Mouse (Mus musculus): ENCODE measurements around the gene Agpat1. TPM values are rescaled to one million over a fixed set of nuclear protein-coding genes. Genes with fewer than 3 reads are reported as not detected.
A peak's percentile ranks its signal among the peaks of the same experiment; 100 is the strongest.

Agpat1 gene
- polyA plus RNA-seq, 1 experiment from 2014 or later, result 56.0 TPM

GRCm38 (mm10) chr17:34564003-34564421 lies 40.0 kb upstream of the Agpat1 start, which contains the start of gene Notch4:
TSS of gene Notch4 (plus strand) at chr17:34564268.
- H3K4me3 ChIP-seq (ENCODE audit: low read length), result peak within 1 kb of the TSS; percentile 38
- peak within 1 kb of the TSS; percentile 85 for H3K27ac ChIP-seq (ENCODE audit: low read length)
- no peaks in the 10 kb centered on the region for H3K27me3 ChIP-seq (ENCODE audit: control insufficient read depth, insufficient read depth, low read depth, low read length)
- H3K4me1 ChIP-seq (replicated peaks; ENCODE audit: control insufficient read depth, insufficient read depth, low read length), result peaks cover 10% of the 10 kb centered on the region
- H3K36me3 ChIP-seq (ENCODE audit: control insufficient read depth, insufficient read depth, low read length), result no peaks in the 10 kb centered on the region
- peak within 1 kb of the TSS; percentile 61 for H3K9ac ChIP-seq (ENCODE audit: low read length)
- peak within 1 kb of the TSS; percentile 42 for H3K4me2 ChIP-seq (ENCODE audit: low read depth, low read length)
- ATAC-seq (ENCODE audit: low read depth), result peak; percentile 83
- WGBS, result 7% methylated on average over 6 of the region's 6 CpGs
- no peaks in the 10 kb centered on the region for H3K9me3 ChIP-seq (ENCODE audit: control insufficient read depth, low read length)

- peak overlapping the region; percentile 42 for H3K4me2 ChIP-seq (ENCODE audit: low read depth, low read length)
- no peaks in the 10 kb centered on the region for H3K9me3 ChIP-seq (ENCODE audit: control insufficient read depth, low read length)
- peak overlapping the region; percentile 61 for H3K9ac ChIP-seq (ENCODE audit: low read length)
- H3K27ac ChIP-seq (ENCODE audit: low read length), result peak overlapping the region; percentile 85
- H3K4me3 ChIP-seq (ENCODE audit: low read length), result peak overlapping the region; percentile 38
- no peaks in the 10 kb centered on the region for H3K36me3 ChIP-seq (ENCODE audit: control insufficient read depth, insufficient read depth, low read length)
- 31% methylated on average over 3 of the region's 3 CpGs for WGBS
- ATAC-seq (ENCODE audit: low read depth), result peak; percentile 76
- H3K27me3 ChIP-seq (ENCODE audit: control insufficient read depth, insufficient read depth, low read depth, low read length), result no peaks in the 10 kb centered on the region
- H3K4me1 ChIP-seq (replicated peaks; ENCODE audit: control insufficient read depth, insufficient read depth, low read length), result peaks cover 10% of the 10 kb centered on the region
Observed at GRCm38 (mm10) chr17:34564796-34565195, 39.3 kb upstream of the Agpat1 start.

GRCm38 (mm10) chr17:34567311-34567710 lies 36.8 kb upstream of the Agpat1 start:
- ATAC-seq (ENCODE audit: low read depth), result no peak
- H3K4me3 ChIP-seq (ENCODE audit: low read length), result no peak overlapping the region
- H3K27me3 ChIP-seq (ENCODE audit: control insufficient read depth, insufficient read depth, low read depth, low read length), result no peaks in the 10 kb centered on the region
- H3K4me2 ChIP-seq (ENCODE audit: low read depth, low read length), result no peak overlapping the region
- H3K9me3 ChIP-seq (ENCODE audit: control insufficient read depth, low read length), result no peaks in the 10 kb centered on the region
- no peak overlapping the region for H3K27ac ChIP-seq (ENCODE audit: low read length)
- no peak overlapping the region for H3K9ac ChIP-seq (ENCODE audit: low read length)
- WGBS, result 44% methylated on average over 9 of the region's 9 CpGs
- no peaks in the 10 kb centered on the region for H3K36me3 ChIP-seq (ENCODE audit: control insufficient read depth, insufficient read depth, low read length)
- H3K4me1 ChIP-seq (replicated peaks; ENCODE audit: control insufficient read depth, insufficient read depth, low read length), result peaks cover 10% of the 10 kb centered on the region

- Histone ChIP-seq H3K4me1 (replicated peaks; ENCODE audit: control insufficient read depth, insufficient read depth, low read length) (peaks cover 10% of the 10 kb centered on the region), H3K4me3 (ENCODE audit: low read length) (no peak overlapping the region), H3K4me2 (ENCODE audit: low read depth, low read length) (no peak overlapping the region), H3K9me3 (ENCODE audit: control insufficient read depth, low read length) (no peaks in the 10 kb centered on the region), H3K9ac (ENCODE audit: low read length) (no peak overlapping the region), H3K27me3 (ENCODE audit: control insufficient read depth, insufficient read depth, low read depth, low read length) (no peaks in the 10 kb centered on the region), H3K27ac (ENCODE audit: low read length) (no peak overlapping the region), H3K36me3 (ENCODE audit: control insufficient read depth, insufficient read depth, low read length) (no peaks in the 10 kb centered on the region)
- no peak for ATAC-seq (ENCODE audit: low read depth)
- WGBS, result 64% methylated on average over 13 of the region's 13 CpGs
Observed at GRCm38 (mm10) chr17:34568421-34568820, 35.6 kb upstream of the Agpat1 start.

GRCm38 (mm10) chr17:34569919-34570318 lies 34.1 kb upstream of the Agpat1 start:
- no peak overlapping the region for H3K27ac ChIP-seq (ENCODE audit: low read length)
- H3K9ac ChIP-seq (ENCODE audit: low read length), result no peak overlapping the region
- no peak for ATAC-seq (ENCODE audit: low read depth)
- no peak overlapping the region for H3K4me3 ChIP-seq (ENCODE audit: low read length)
- H3K27me3 ChIP-seq (ENCODE audit: control insufficient read depth, insufficient read depth, low read depth, low read length), result no peaks in the 10 kb centered on the region
- WGBS, result 63% methylated on average over 4 of the region's 4 CpGs
- no peak overlapping the region for H3K4me2 ChIP-seq (ENCODE audit: low read depth, low read length)
- no peaks in the 10 kb centered on the region for H3K9me3 ChIP-seq (ENCODE audit: control insufficient read depth, low read length)
- H3K36me3 ChIP-seq (ENCODE audit: control insufficient read depth, insufficient read depth, low read length), result no peaks in the 10 kb centered on the region
- peaks cover 3% of the 10 kb centered on the region; the same call in 1 of the 2 replicates for H3K4me1 ChIP-seq (replicated peaks; ENCODE audit: control insufficient read depth, insufficient read depth, low read length)

- WGBS, result 11% methylated on average over 5 of the region's 5 CpGs
- Histone ChIP-seq H3K36me3 (ENCODE audit: control insufficient read depth, insufficient read depth, low read length) (no peaks in the 10 kb centered on the region), H3K27ac (ENCODE audit: low read length) (no peak overlapping the region)
Observed at GRCm38 (mm10) chr17:34571875-34572274, 32.2 kb upstream of the Agpat1 start.

GRCm38 (mm10) chr17:34572361-34572760 lies 31.7 kb upstream of the Agpat1 start:
- H3K4me3 ChIP-seq (ENCODE audit: low read length), result no peak overlapping the region
- no peak overlapping the region for H3K9ac ChIP-seq (ENCODE audit: low read length)
- no peaks in the 10 kb centered on the region for H3K4me1 ChIP-seq (replicated peaks; ENCODE audit: control insufficient read depth, insufficient read depth, low read length)
- H3K4me2 ChIP-seq (ENCODE audit: low read depth, low read length), result no peak overlapping the region
- no peaks in the 10 kb centered on the region for H3K27me3 ChIP-seq (ENCODE audit: control insufficient read depth, insufficient read depth, low read depth, low read length)
- no peaks in the 10 kb centered on the region for H3K36me3 ChIP-seq (ENCODE audit: control insufficient read depth, insufficient read depth, low read length)
- no peaks in the 10 kb centered on the region for H3K9me3 ChIP-seq (ENCODE audit: control insufficient read depth, low read length)
- WGBS, result 15% methylated on average over 15 of the region's 15 CpGs
- no peak overlapping the region for H3K27ac ChIP-seq (ENCODE audit: low read length)
- ATAC-seq (ENCODE audit: low read depth), result no peak

More at GRCm38 (mm10) chr17:34571875-34572274, 32.2 kb upstream of the Agpat1 start:
- H3K9me3 ChIP-seq (ENCODE audit: control insufficient read depth, low read length), result no peaks in the 10 kb centered on the region
- no peak overlapping the region for H3K4me2 ChIP-seq (ENCODE audit: low read depth, low read length)
- H3K9ac ChIP-seq (ENCODE audit: low read length), result no peak overlapping the region
- no peaks in the 10 kb centered on the region for H3K4me1 ChIP-seq (replicated peaks; ENCODE audit: control insufficient read depth, insufficient read depth, low read length)
- H3K4me3 ChIP-seq (ENCODE audit: low read length), result no peak overlapping the region
- H3K27me3 ChIP-seq (ENCODE audit: control insufficient read depth, insufficient read depth, low read depth, low read length), result no peaks in the 10 kb centered on the region
- no peak for ATAC-seq (ENCODE audit: low read depth)

GRCm38 (mm10) chr17:34576577-34576976 lies 27.5 kb upstream of the Agpat1 start:
- H3K4me3 ChIP-seq (ENCODE audit: low read length), result no peak overlapping the region
- no peak overlapping the region for H3K9ac ChIP-seq (ENCODE audit: low read length)
- no peaks in the 10 kb centered on the region for H3K4me1 ChIP-seq (replicated peaks; ENCODE audit: control insufficient read depth, insufficient read depth, low read length)
- no peaks in the 10 kb centered on the region for H3K27me3 ChIP-seq (ENCODE audit: control insufficient read depth, insufficient read depth, low read depth, low read length)
- H3K9me3 ChIP-seq (ENCODE audit: control insufficient read depth, low read length), result no peaks in the 10 kb centered on the region
- H3K36me3 ChIP-seq (ENCODE audit: control insufficient read depth, insufficient read depth, low read length), result no peaks in the 10 kb centered on the region
- H3K4me2 ChIP-seq (ENCODE audit: low read depth, low read length), result no peak overlapping the region
- H3K27ac ChIP-seq (ENCODE audit: low read length), result no peak overlapping the region
- WGBS, result 46% methylated on average over 5 of the region's 5 CpGs
- no peak for ATAC-seq (ENCODE audit: low read depth)

- Histone ChIP-seq H3K27me3 (ENCODE audit: control insufficient read depth, insufficient read depth, low read depth, low read length) (no peaks in the 10 kb centered on the region), H3K4me2 (ENCODE audit: low read depth, low read length) (no peak overlapping the region), H3K9ac (ENCODE audit: low read length) (no peak overlapping the region), H3K9me3 (ENCODE audit: control insufficient read depth, low read length) (no peaks in the 10 kb centered on the region), H3K36me3 (ENCODE audit: control insufficient read depth, insufficient read depth, low read length) (no peaks in the 10 kb centered on the region), H3K27ac (ENCODE audit: low read length) (no peak overlapping the region), H3K4me1 (replicated peaks; ENCODE audit: control insufficient read depth, insufficient read depth, low read length) (no peaks in the 10 kb centered on the region), H3K4me3 (ENCODE audit: low read length) (no peak overlapping the region)
- no peak for ATAC-seq (ENCODE audit: low read depth)
- 93% methylated on average over 3 of the region's 3 CpGs for WGBS
Observed at GRCm38 (mm10) chr17:34578070-34578469, 26.0 kb upstream of the Agpat1 start.

- no peak overlapping the region for H3K4me3 ChIP-seq (ENCODE audit: low read length)
- H3K27ac ChIP-seq (ENCODE audit: low read length), result no peak overlapping the region
- H3K4me2 ChIP-seq (ENCODE audit: low read depth, low read length), result no peak overlapping the region
- H3K36me3 ChIP-seq (ENCODE audit: control insufficient read depth, insufficient read depth, low read length), result no peaks in the 10 kb centered on the region
- 80% methylated on average over 12 of the region's 12 CpGs for WGBS
- H3K9ac ChIP-seq (ENCODE audit: low read length), result no peak overlapping the region
- H3K4me1 ChIP-seq (replicated peaks; ENCODE audit: control insufficient read depth, insufficient read depth, low read length), result peaks cover 10% of the 10 kb centered on the region
- no peak for ATAC-seq (ENCODE audit: low read depth)
- no peaks in the 10 kb centered on the region for H3K27me3 ChIP-seq (ENCODE audit: control insufficient read depth, insufficient read depth, low read depth, low read length)
- H3K9me3 ChIP-seq (ENCODE audit: control insufficient read depth, low read length), result no peaks in the 10 kb centered on the region
Observed at GRCm38 (mm10) chr17:34582528-34582927, 21.5 kb upstream of the Agpat1 start.

Data from lung, embryonic 16.5 days (tissue).